Mouse (Mus musculus) Patski (cell line): ENCODE measurements at regions not wholly inside any gene's neighbourhood (a gene's known extent, or its start where the extent isn't known, plus 50 kb on each side); places are given as distances from the start of the nearest gene placed in this dataset.

Experiments used
- ATAC-seq: fragments of 100-300 bp; one replicate; pipeline ENCODE4 v1.8.0; 2021
- CTCF ChIA-PET: fragments of 350-600 bp; sonication (Branson Sonifier 250); formaldehyde crosslinking; loops from one replicate; lab custom pipeline; 2022; ENCODE audit warnings: inconsistent platforms; lab: Charles Lee
- POLR2A ChIA-PET: fragments of 350-600 bp; sonication (Branson Sonifier 250); formaldehyde crosslinking; loops from one replicate; lab custom pipeline; 2022; ENCODE audit warnings: antibody characterized with exemption, inconsistent platforms; lab: Charles Lee
- DNase-seq: peaks from one replicate; pipeline ENCODE4 v3.0.0-alpha.2; 2011; ENCODE audit warnings: low read depth, low spot score
- H3K27me3 ChIP-seq: fragments of 371-371 bp; one replicate; pipeline ENCODE4 v1.5.1; 2021
- CTCF ChIP-seq: fragments of 100-300 bp; IDR thresholded peaks from one replicate; pipeline ENCODE4 v1.5.1; 2021
- in situ Hi-C: fragments of 300-500 bp; cut with MboI; formaldehyde crosslinking; loops from 3 replicates; pipeline ENCODE4 v1.11.1; 2018; ENCODE audit warnings: low pct_unique_long_range_greater_than_20kb, mixed read lengths

- TF ChIP-seq CTCF = no peak
- ChIA-PET CTCF (no interaction called here), POLR2A (no interaction called here)
- in situ Hi-C loops = no loop called here
- ATAC-seq (no peak), DNase-seq (no peak)
- peaks cover 43% of the 10 kb centered on the region for H3K27me3 ChIP-seq
Measured at GRCm38 (mm10) chr14:79854216-79854615, 83.1 kb upstream of the Pcdh8 start.

- H3K27me3 ChIP-seq = peaks cover 29% of the 10 kb centered on the region
- in situ Hi-C loops = no loop called here
- ATAC-seq (no peak), DNase-seq (no peak)
- CTCF ChIA-PET = no interaction called here
- POLR2A ChIA-PET = no interaction called here
- TF ChIP-seq CTCF = no peak
Measured at GRCm38 (mm10) chr14:79852683-79853082, 81.6 kb upstream of the Pcdh8 start.

GRCm38 (mm10) chr14:79851795-79852194 is 80.7 kb upstream of the Pcdh8 start:
- ChIA-PET POLR2A (no interaction called here), CTCF (no interaction called here)
- no peak for ATAC-seq

GRCm38 (mm10) chr14:79851231-79851630 is 80.1 kb upstream of the Pcdh8 start:
- H3K27me3 ChIP-seq = peaks cover 17% of the 10 kb centered on the region
- CTCF ChIA-PET = interaction anchor here (0.9 kb wide), 1 partner anchor 57 kb away, joined by 3 read pairs; no protein-coding TSS in a partner anchor
- DNase-seq = no peak
- in situ Hi-C loops = no loop called here
- no peak for TF ChIP-seq CTCF
- POLR2A ChIA-PET = no interaction called here
- no peak for ATAC-seq

More at GRCm38 (mm10) chr14:79851795-79852194, 80.7 kb upstream of the Pcdh8 start:
- no peak for DNase-seq
- TF ChIP-seq CTCF = no peak
- peaks cover 23% of the 10 kb centered on the region for H3K27me3 ChIP-seq
- in situ Hi-C loops = no loop called here

GRCm38 (mm10) chr14:79849617-79850435 is 78.7 kb upstream of the Pcdh8 start:
- POLR2A ChIA-PET = no interaction called here
- CTCF ChIA-PET = no interaction called here
- DNase-seq (no peak), ATAC-seq (no peak)
- peaks cover 14% of the 10 kb centered on the region for H3K27me3 ChIP-seq
- in situ Hi-C loops = no loop called here
- TF ChIP-seq CTCF = no peak

GRCm38 (mm10) chr14:79848116-79848515 is 77.0 kb upstream of the Pcdh8 start:
- ChIA-PET CTCF (no interaction called here), POLR2A (no interaction called here)
- no peak for TF ChIP-seq CTCF
- peaks cover 15% of the 10 kb centered on the region for H3K27me3 ChIP-seq
- ATAC-seq (no peak), DNase-seq (no peak)
- in situ Hi-C loops = no loop called here

- peaks cover 38% of the 10 kb centered on the region for H3K27me3 ChIP-seq
- no peak for DNase-seq
- no peak for ATAC-seq
- in situ Hi-C loops = no loop called here
- CTCF ChIA-PET = no interaction called here
- no peak for TF ChIP-seq CTCF
- POLR2A ChIA-PET = no interaction called here
Measured at GRCm38 (mm10) chr14:79844306-79844705, 73.2 kb upstream of the Pcdh8 start.

GRCm38 (mm10) chr14:79843135-79843550 is 72.0 kb upstream of the Pcdh8 start:
- in situ Hi-C loops = no loop called here
- peaks cover 42% of the 10 kb centered on the region for H3K27me3 ChIP-seq
- ChIA-PET CTCF (no interaction called here), POLR2A (no interaction called here)
- DNase-seq (no peak), ATAC-seq (no peak)
- peak; percentile 53 for TF ChIP-seq CTCF

GRCm38 (mm10) chr14:79842734-79843133 is 71.6 kb upstream of the Pcdh8 start:
- peaks cover 42% of the 10 kb centered on the region for H3K27me3 ChIP-seq
- DNase-seq (no peak), ATAC-seq (no peak)
- in situ Hi-C loops = no loop called here
- no peak for TF ChIP-seq CTCF
- ChIA-PET CTCF (no interaction called here), POLR2A (no interaction called here)

GRCm38 (mm10) chr14:79837101-79837500 is 66.0 kb upstream of the Pcdh8 start:
- ChIA-PET POLR2A (no interaction called here), CTCF (interaction anchor here (0.8 to 1.0 kb wide), 2 partner anchors 29 to 53 kb away, joined by 3 read pairs; no protein-coding TSS in a partner anchor)
- no peak for DNase-seq
- ATAC-seq = no peak
- no peak for TF ChIP-seq CTCF
- in situ Hi-C loops = no loop called here
- H3K27me3 ChIP-seq = peaks cover 23% of the 10 kb centered on the region

- peaks cover 17% of the 10 kb centered on the region for H3K27me3 ChIP-seq
- TF ChIP-seq CTCF = no peak
- no peak for DNase-seq
- CTCF ChIA-PET = interaction anchor here (0.8 kb wide), 1 partner anchor 15 kb away, joined by 3 read pairs; no protein-coding TSS in a partner anchor
- POLR2A ChIA-PET = no interaction called here
- ATAC-seq = no peak
- in situ Hi-C loops = no loop called here
Measured at GRCm38 (mm10) chr14:79836186-79836585, 65.1 kb upstream of the Pcdh8 start.
